Mouse (Mus musculus): ENCODE data around the gene Ssxb8. TPM values are rescaled to one million over a fixed set of nuclear protein-coding genes. Genes with fewer than 3 reads are reported as not detected.
"Not testable (repeated sequence)": the region's sequence is repeated elsewhere in the genome, so short reads cannot be mapped to it uniquely, and the experiment has no call there.

The Ssxb8 gene
- polyA plus RNA-seq (2015; fragmentation: Nextera tagmentation; extraction: Ambion mirVana) = not detected in 2 replicates

DNA sequence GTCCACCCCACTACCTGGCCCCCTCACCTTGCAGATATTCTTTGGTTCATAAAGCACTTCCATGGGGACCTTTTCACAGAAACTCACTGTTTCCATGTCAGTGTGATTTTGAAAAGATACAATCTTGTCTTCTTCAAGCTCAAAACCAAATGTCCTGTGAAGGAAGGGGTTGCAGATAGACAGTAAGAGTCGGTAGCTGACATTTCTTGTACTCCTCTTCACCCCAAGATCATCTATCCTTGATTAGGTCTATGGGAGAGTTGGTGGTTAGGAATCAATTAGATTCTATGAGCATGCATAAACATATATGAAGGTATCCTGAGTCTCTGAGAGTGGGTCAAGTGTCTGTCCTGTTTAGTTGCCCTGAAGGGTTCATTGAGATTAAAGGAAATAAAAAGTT lies at the start of gene Ssxb8:
Gene Ssxb8 (minus strand): TSS at position 101 of the 400 bp plus-strand sequence.
- not testable (repeated sequence) for ATAC-seq; H3K4me1 ChIP-seq (ENCODE audit: control insufficient read depth, insufficient read depth, low read length); H3K9me3 ChIP-seq (ENCODE audit: control insufficient read depth, low read length); H3K27me3 ChIP-seq (replicated peaks; ENCODE audit: control insufficient read depth, insufficient read depth, low read length); H3K4me3 ChIP-seq (ENCODE audit: low read length); H3K4me2 ChIP-seq (ENCODE audit: low read depth, low read length); H3K9ac ChIP-seq (ENCODE audit: low read depth, low read length); H3K27ac ChIP-seq (ENCODE audit: low read length); H3K36me3 ChIP-seq (ENCODE audit: control insufficient read depth, insufficient read depth, low read length)
- WGBS = 48% methylated on average over 1 of the region's 1 CpGs

- no peak for ATAC-seq
- Histone ChIP-seq H3K4me2 (ENCODE audit: low read depth, low read length) (no peak overlapping the region), H3K27ac (ENCODE audit: low read length) (no peak overlapping the region), H3K36me3 (ENCODE audit: control insufficient read depth, insufficient read depth, low read length) (no peaks in the 10 kb centered on the region), H3K4me3 (ENCODE audit: low read length) (no peak overlapping the region), H3K9ac (ENCODE audit: low read depth, low read length) (no peak overlapping the region), H3K4me1 (ENCODE audit: control insufficient read depth, insufficient read depth, low read length) (no peaks in the 10 kb centered on the region), H3K9me3 (ENCODE audit: control insufficient read depth, low read length) (no peaks in the 10 kb centered on the region), H3K27me3 (replicated peaks; ENCODE audit: control insufficient read depth, insufficient read depth, low read length) (no peaks in the 10 kb centered on the region)
- 53% methylated on average over 5 of the region's 5 CpGs for whole genome bisulfite sequencing
Observed at GRCm38 (mm10) chrX:8732907-8733306, 42.3 kb upstream of the Ssxb8 start.

DNA sequence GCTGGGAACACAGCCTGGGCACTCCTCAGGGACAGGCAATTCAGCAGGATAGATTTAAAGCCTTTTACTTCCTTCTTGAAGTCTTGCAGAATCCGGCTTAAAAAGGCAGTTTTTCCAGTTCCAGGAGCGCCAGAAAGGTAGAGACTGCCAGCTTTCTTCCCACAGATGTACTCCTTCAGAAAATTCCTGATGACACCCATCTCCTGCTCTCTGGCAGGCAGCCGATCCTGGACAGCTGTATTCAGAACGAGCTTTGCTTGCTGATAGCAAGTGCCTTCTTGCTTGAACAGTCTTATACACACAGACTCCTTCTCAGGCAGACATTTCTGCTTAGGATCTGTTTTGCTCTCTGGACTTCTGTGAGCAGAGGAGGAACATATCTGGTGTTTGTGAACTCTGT lies 27.6 kb downstream of the Ssxb8 start:
- Histone ChIP-seq H3K36me3 (ENCODE audit: control insufficient read depth, insufficient read depth, low read length) (no peaks in the 10 kb centered on the region), H3K4me2 (ENCODE audit: low read depth, low read length) (no peak overlapping the region), H3K9ac (ENCODE audit: low read depth, low read length) (no peak overlapping the region), H3K4me1 (ENCODE audit: control insufficient read depth, insufficient read depth, low read length) (no peaks in the 10 kb centered on the region), H3K9me3 (ENCODE audit: control insufficient read depth, low read length) (no peaks in the 10 kb centered on the region), H3K4me3 (ENCODE audit: low read length) (no peak overlapping the region), H3K27ac (ENCODE audit: low read length) (no peak overlapping the region), H3K27me3 (replicated peaks; ENCODE audit: control insufficient read depth, insufficient read depth, low read length) (no peaks in the 10 kb centered on the region)
- ATAC-seq = no peak
- WGBS = 80% methylated on average over 4 of the region's 4 CpGs

Other genes starting within 250 kb of the Ssxb8 start
- gene Ssxb2, start 229.1 kb downstream of the Ssxb8 start, polyA plus RNA-seq (2015; fragmentation: Nextera tagmentation; extraction: Ambion mirVana) = not detected in 2 replicates
- not detected in 2 replicates for gene Gm14459, start 165.9 kb downstream of the Ssxb8 start, polyA plus RNA-seq (2015; fragmentation: Nextera tagmentation; extraction: Ambion mirVana)
- gene Ssxb6, start 142.6 kb downstream of the Ssxb8 start, polyA plus RNA-seq (2015; fragmentation: Nextera tagmentation; extraction: Ambion mirVana) = not detected in 2 replicates
- gene Ssxb3, start 99.0 kb downstream of the Ssxb8 start, polyA plus RNA-seq (2015; fragmentation: Nextera tagmentation; extraction: Ambion mirVana) = not detected in 2 replicates
- not detected in 2 replicates for gene Ssx9, start 57.6 kb upstream of the Ssxb8 start, polyA plus RNA-seq (2015; fragmentation: Nextera tagmentation; extraction: Ambion mirVana)
- gene Ssxb5, start 112.8 kb upstream of the Ssxb8 start, polyA plus RNA-seq (2015; fragmentation: Nextera tagmentation; extraction: Ambion mirVana) = not detected in 2 replicates
- gene Gm6592, start 153.2 kb upstream of the Ssxb8 start, polyA plus RNA-seq (2015; fragmentation: Nextera tagmentation; extraction: Ambion mirVana) = not detected in 2 replicates
- not detected in 2 replicates for gene Gm5751, start 183.4 kb upstream of the Ssxb8 start, polyA plus RNA-seq (2015; fragmentation: Nextera tagmentation; extraction: Ambion mirVana)
- 1.6 and 1.7 TPM in 2 replicates for gene B630019K06Rik, start 201.5 kb upstream of the Ssxb8 start, polyA plus RNA-seq (2015; fragmentation: Nextera tagmentation; extraction: Ambion mirVana)